Mouse (Mus musculus) C2C12 (cell line): ENCODE measurements around the gene Cradd. TPM values are rescaled to one million over a fixed set of nuclear protein-coding genes. Genes with fewer than 3 reads are reported as not detected.

ENCODE experiments used
- H3K27me3 ChIP-seq: one replicate; pipeline ENCODE4 v1.6.1; 2011; ENCODE audit not compliant: control insufficient read depth, insufficient read depth, insufficient read length
- H3K36me3 ChIP-seq: one replicate; pipeline ENCODE4 v1.6.1; 2011; ENCODE audit not compliant: control insufficient read depth, insufficient read depth
- H3K4me3 ChIP-seq: one replicate; pipeline ENCODE4 v1.5.1; 2011; ENCODE audit warnings: mild to moderate bottlenecking, control low read depth; ENCODE audit not compliant: poor library complexity, insufficient read depth, severe bottlenecking
- H3K79me2 ChIP-seq: one replicate; pipeline ENCODE4 v1.6.1; 2011; ENCODE audit not compliant: control insufficient read depth, insufficient read depth
- H3K79me3 ChIP-seq: one replicate; pipeline ENCODE4 v1.6.1; 2011; ENCODE audit warnings: low read depth, control low read depth
- H3ac ChIP-seq: one replicate; pipeline ENCODE3; 2011; ENCODE audit warnings: low read depth; ENCODE audit not compliant: control insufficient read depth, insufficient read length
- CEBPB ChIP-seq: IDR thresholded peaks from one replicate; pipeline ENCODE4 v1.6.1; 2011; ENCODE audit warnings: low read depth, mild to moderate bottlenecking, control low read depth, moderate library complexity
- CTCF ChIP-seq: IDR thresholded peaks from one replicate; pipeline ENCODE4 v1.5.1; 2011; ENCODE audit not compliant: control insufficient read depth, insufficient read depth, insufficient read length
- FOSL1 ChIP-seq: IDR thresholded peaks from one replicate; pipeline ENCODE4 v1.8.0; 2011; ENCODE audit warnings: mild to moderate bottlenecking, low read length; ENCODE audit not compliant: poor library complexity, insufficient read depth, severe bottlenecking
- MAX ChIP-seq: IDR thresholded peaks from one replicate; pipeline ENCODE4 v1.6.1; 2011; ENCODE audit warnings: mild to moderate bottlenecking, control low read depth
- MYOD1 ChIP-seq: IDR thresholded peaks from one replicate; pipeline ENCODE4 v1.6.1; 2011; ENCODE audit warnings: low read depth; ENCODE audit not compliant: control insufficient read depth, insufficient read length
- MYOG ChIP-seq: IDR thresholded peaks from one replicate; pipeline ENCODE4 v1.6.1; 2011; ENCODE audit not compliant: control insufficient read depth, insufficient read length; ENCODE audit errors: extremely low read depth
- USF1 ChIP-seq: IDR thresholded peaks from one replicate; pipeline ENCODE4 v1.6.1; 2011; ENCODE audit warnings: low read depth, mild to moderate bottlenecking, control low read depth, moderate library complexity
- polyA plus RNA-seq: library from polyadenylated mRNA; unstranded; fragments of >200 nt; fragmentation: generic; extraction: Trizol; gene quantifications from one replicate; pipeline ENCODE4 v1.2.1, GENCODE M21; 2012; ENCODE audit warnings: missing spikeins

Cradd gene
- polyA plus RNA-seq, 1 experiment = 4.5 TPM

- no peaks in the 10 kb centered on the region for H3K79me3 ChIP-seq
- no peak overlapping the region for H3K4me3 ChIP-seq
- no peak overlapping the region for H3ac ChIP-seq
Measured at GRCm38 (mm10) chr10:95315321-95315720, 8.6 kb downstream of the Cradd start.

GRCm38 (mm10) chr10:95314019-95314418 lies 9.9 kb downstream of the Cradd start:
- Histone ChIP-seq H3K36me3 (no peaks in the 10 kb centered on the region), H3K4me3 (no peak overlapping the region), H3K27me3 (no peaks in the 10 kb centered on the region), H3ac (no peak overlapping the region), H3K79me2 (no peaks in the 10 kb centered on the region), H3K79me3 (no peaks in the 10 kb centered on the region)
- TF ChIP-seq MYOD1 = no peak
- no peak for TF ChIP-seq USF1
- no peak for TF ChIP-seq MAX
- TF ChIP-seq CEBPB = no peak
- no peak for TF ChIP-seq MYOG
- no peak for TF ChIP-seq CTCF
- TF ChIP-seq FOSL1 = no peak

More at GRCm38 (mm10) chr10:95315321-95315720, 8.6 kb downstream of the Cradd start:
- Histone ChIP-seq H3K79me2 (no peaks in the 10 kb centered on the region), H3K27me3 (no peaks in the 10 kb centered on the region), H3K36me3 (no peaks in the 10 kb centered on the region)
- TF ChIP-seq FOSL1 = no peak
- no peak for TF ChIP-seq CTCF
- no peak for TF ChIP-seq MYOD1
- TF ChIP-seq MYOG = no peak
- no peak for TF ChIP-seq CEBPB
- no peak for TF ChIP-seq MAX
- TF ChIP-seq USF1 = no peak

- no peaks in the 10 kb centered on the region for H3K79me3 ChIP-seq
- no peak overlapping the region for H3K4me3 ChIP-seq
- H3ac ChIP-seq = no peak overlapping the region
- H3K36me3 ChIP-seq = no peaks in the 10 kb centered on the region
- no peaks in the 10 kb centered on the region for H3K27me3 ChIP-seq
- H3K79me2 ChIP-seq = no peaks in the 10 kb centered on the region
- no peak for TF ChIP-seq CTCF
- no peak for TF ChIP-seq USF1
- TF ChIP-seq MYOG = no peak
- TF ChIP-seq MAX = no peak
- TF ChIP-seq CEBPB = no peak
- no peak for TF ChIP-seq FOSL1
- TF ChIP-seq MYOD1 = no peak
Measured at GRCm38 (mm10) chr10:95313524-95313923, 10.4 kb downstream of the Cradd start.

GRCm38 (mm10) chr10:95310688-95311441 lies 13.1 kb downstream of the Cradd start:
- Histone ChIP-seq H3K79me3 (no peaks in the 10 kb centered on the region), H3K27me3 (no peaks in the 10 kb centered on the region), H3ac (no peak overlapping the region), H3K79me2 (no peaks in the 10 kb centered on the region), H3K36me3 (no peaks in the 10 kb centered on the region), H3K4me3 (no peak overlapping the region)
- TF ChIP-seq USF1 (no peak), CEBPB (no peak), MYOG (no peak), CTCF (no peak), MAX (no peak)

GRCm38 (mm10) chr10:95309412-95310322 lies 14.3 kb downstream of the Cradd start:
- Histone ChIP-seq H3K36me3 (no peaks in the 10 kb centered on the region), H3K27me3 (no peaks in the 10 kb centered on the region), H3ac (no peak overlapping the region), H3K79me2 (no peaks in the 10 kb centered on the region), H3K79me3 (no peaks in the 10 kb centered on the region), H3K4me3 (no peak overlapping the region)
- no peak for TF ChIP-seq MYOD1
- TF ChIP-seq FOSL1 = no peak

GRCm38 (mm10) chr10:95308991-95309390 lies 14.9 kb downstream of the Cradd start:
- Histone ChIP-seq H3K79me2 (no peaks in the 10 kb centered on the region), H3K79me3 (no peaks in the 10 kb centered on the region), H3K36me3 (no peaks in the 10 kb centered on the region), H3K27me3 (no peaks in the 10 kb centered on the region), H3ac (no peak overlapping the region), H3K4me3 (no peak overlapping the region)
- TF ChIP-seq CEBPB (no peak), MYOD1 (no peak), USF1 (no peak), MAX (no peak), MYOG (no peak), CTCF (no peak), FOSL1 (no peak)
